Mouse (Mus musculus) bone marrow macrophage, adult 2 months (primary cell): ENCODE results near the gene Myo5c.

Source experiments
- CTCF ChIP-seq: IDR thresholded peaks from 2 replicates; pipeline ENCODE4 v1.5.1; 2012; ENCODE audit warnings: low read depth, mild to moderate bottlenecking, low read length, moderate library complexity
- POLR2A ChIP-seq: IDR thresholded peaks from 2 replicates; pipeline ENCODE4 v1.6.1; 2012; ENCODE audit warnings: mild to moderate bottlenecking, low read depth, low read length, borderline replicate concordance

- TF ChIP-seq POLR2A (no peak), CTCF (no peak)
These were observed 72.5 kb downstream of the Myo5c start for GRCm38 (mm10) chr9:75304286-75304685.
